Mouse (Mus musculus) left cerebral cortex, adult 8-10 months (tissue): ENCODE data around the gene Stpg2. TPM values are rescaled to one million over a fixed set of nuclear protein-coding genes. Genes with fewer than 3 reads are reported as not detected.
"Not testable (repeated sequence)": the region's sequence is repeated elsewhere in the genome, so short reads cannot be mapped to it uniquely, and the experiment has no call there.

Experiments
- DNase-seq, 2 experiments: peaks; one replicate each; pipeline ENCODE4 v3.0.0; 2022; ENCODE audit warnings: low spot score in 2 of 2
- total RNA-seq, 4 experiments: library from RNA; stranded (reverse); gene quantifications; 2 replicates each; pipeline ENCODE4 v1.2.4; 2022

Gene Stpg2
- total RNA-seq: under 1 TPM in 3 of 4 experiments, not detected in 1; 0.17 to 0.39 (median 0.30) TPM

GRCm38 (mm10) chr3:139205444-139205998, at the start of gene Stpg2:
Gene Stpg2, plus strand, starts transcription at chr3:139205694.
- peak; percentile 87 to 96 for DNase-seq

- no peak for DNase-seq
Measured at GRCm38 (mm10) chr3:139162146-139162545, 43.3 kb upstream of the Stpg2 start.

GRCm38 (mm10) chr3:139162658-139163057, 42.8 kb upstream of the Stpg2 start:
- DNase-seq: no peak

GRCm38 (mm10) chr3:139168510-139169269, 36.8 kb upstream of the Stpg2 start:
- no peak for DNase-seq

- no peak for DNase-seq
Measured at GRCm38 (mm10) chr3:139169740-139170139, 35.8 kb upstream of the Stpg2 start.

DNA sequence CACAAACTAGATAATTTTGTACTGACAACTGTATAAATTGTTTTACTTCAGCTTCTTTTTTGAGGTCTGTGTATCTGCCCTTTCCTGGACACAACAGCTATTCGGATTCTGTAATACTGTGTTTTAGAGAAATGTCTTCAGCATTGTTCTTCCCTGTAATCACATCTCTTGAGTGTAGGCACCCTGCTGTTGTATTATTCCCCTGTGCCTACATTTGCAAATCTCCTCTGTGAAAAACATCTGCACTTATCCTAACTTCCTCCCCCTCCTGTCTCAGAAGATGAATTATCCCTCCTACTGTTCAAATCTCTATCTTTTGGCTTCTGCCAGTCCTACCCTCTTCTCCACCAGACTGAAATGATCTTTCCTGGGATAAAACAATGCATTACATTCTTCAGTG, 28.6 kb upstream of the Stpg2 start:
- no peak for DNase-seq

- no peak for DNase-seq
Measured at GRCm38 (mm10) chr3:139191541-139191940, 14.0 kb upstream of the Stpg2 start.

DNA sequence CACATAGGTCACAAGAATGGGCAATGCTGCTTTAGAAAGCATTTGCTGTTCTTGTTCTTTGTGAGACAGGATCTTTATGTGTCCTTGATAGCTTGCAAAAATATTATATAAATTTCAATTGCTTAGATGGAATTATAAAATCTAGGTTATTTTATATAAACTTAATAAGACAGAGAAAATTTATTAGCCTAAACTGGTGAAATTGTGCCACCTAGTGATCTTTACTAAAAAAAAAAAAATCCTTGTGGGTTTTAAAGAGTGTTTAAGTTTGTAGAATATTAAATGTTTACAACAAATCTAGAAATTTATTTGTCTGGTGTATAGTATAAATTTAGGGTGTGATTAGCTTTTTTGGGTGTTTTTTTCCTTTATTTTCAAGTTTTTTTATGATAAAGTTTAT, 11.6 kb upstream of the Stpg2 start:
- no peak for DNase-seq

DNA sequence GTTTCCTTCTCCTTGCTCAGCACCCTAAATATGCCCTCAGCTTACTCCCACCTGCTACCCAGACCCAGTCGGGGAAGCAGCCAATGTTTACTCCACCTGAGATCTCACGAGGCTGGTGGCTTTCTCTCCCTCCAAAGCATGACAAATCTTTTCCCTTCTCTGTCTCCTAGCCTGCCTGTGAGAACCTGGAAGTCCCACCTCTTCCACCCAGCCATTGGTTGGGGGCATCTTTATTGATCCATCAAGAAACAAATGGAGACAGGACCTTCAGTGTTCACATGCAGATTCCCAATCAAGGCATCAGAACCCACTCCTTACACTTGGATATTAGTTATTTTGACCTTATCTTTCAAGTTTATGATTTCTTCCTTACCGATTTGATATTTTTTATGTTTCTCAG, 7.1 kb upstream of the Stpg2 start:
- DNase-seq: no peak

- peak in 1 of 2 experiments; percentile 41 for DNase-seq
Measured at GRCm38 (mm10) chr3:139200324-139200723, 5.2 kb upstream of the Stpg2 start.

DNA sequence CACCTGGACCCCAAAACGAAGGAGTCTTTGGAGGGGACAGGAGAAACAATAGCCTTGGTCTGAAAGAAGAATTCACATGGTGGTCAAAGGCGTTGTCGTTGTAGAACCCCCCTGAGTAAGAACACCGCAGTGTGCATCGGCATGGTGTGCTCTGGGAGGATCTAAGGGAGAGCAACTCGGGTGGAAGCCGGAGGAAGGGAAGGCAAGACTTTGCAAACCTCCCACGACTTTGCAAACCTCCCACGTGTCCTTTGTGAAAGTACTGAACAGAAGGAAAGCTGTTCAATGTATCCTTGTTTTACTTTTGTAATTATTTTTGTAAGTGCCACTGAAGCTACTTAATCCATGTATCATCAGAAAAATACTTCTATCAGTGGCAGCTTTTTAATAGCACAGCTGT, 11.5 kb downstream of the Stpg2 start:
- DNase-seq: no peak

- no peak for DNase-seq
Measured at GRCm38 (mm10) chr3:139225123-139225522, 19.6 kb downstream of the Stpg2 start.

DNA sequence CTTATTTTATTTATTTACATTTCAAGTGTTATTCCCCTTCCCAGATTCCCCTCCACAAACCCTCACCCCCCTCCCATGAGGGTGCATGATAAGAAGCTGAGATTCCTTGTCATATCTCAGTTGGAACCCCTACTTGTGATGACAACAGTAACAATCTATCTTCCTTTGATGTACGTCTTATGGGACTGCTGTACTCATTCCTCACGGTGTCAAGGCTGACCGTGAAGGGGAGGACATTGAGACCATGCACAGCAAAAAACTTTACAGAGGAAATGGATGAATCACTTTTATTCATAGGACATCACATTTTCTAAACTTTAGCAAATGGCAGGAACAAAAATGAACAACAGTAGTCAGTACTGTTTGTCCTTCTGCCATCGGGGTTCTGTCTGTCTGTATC, 21.3 kb downstream of the Stpg2 start:
- no peak for DNase-seq

GRCm38 (mm10) chr3:139245219-139245618, 39.7 kb downstream of the Stpg2 start:
- DNase-seq: no peak

GRCm38 (mm10) chr3:139246508-139246907, 41.0 kb downstream of the Stpg2 start:
- no peak for DNase-seq

DNA sequence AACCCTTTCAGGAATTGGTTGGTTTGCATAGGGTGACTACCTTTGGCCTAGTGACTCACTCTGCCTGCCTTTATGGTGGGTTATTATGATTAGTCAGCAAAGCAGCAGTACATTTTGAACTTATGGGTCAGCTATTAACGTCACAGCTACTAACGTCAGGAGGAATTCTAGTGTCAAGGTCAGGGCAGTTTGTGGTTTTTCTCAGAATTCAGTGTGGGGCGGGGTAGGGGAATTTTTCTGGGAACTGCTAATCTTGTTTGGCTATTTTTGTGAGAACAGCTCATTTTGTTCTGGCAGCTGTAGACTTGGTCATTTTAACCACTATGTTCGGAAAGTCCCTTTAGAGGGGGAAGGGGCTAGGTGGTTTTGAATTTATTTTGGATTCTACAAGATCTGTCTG, 56.9 kb downstream of the Stpg2 start:
- DNase-seq: not testable (repeated sequence)

- DNase-seq: no peak
Measured at GRCm38 (mm10) chr3:139297909-139298308, 92.4 kb downstream of the Stpg2 start.

DNA sequence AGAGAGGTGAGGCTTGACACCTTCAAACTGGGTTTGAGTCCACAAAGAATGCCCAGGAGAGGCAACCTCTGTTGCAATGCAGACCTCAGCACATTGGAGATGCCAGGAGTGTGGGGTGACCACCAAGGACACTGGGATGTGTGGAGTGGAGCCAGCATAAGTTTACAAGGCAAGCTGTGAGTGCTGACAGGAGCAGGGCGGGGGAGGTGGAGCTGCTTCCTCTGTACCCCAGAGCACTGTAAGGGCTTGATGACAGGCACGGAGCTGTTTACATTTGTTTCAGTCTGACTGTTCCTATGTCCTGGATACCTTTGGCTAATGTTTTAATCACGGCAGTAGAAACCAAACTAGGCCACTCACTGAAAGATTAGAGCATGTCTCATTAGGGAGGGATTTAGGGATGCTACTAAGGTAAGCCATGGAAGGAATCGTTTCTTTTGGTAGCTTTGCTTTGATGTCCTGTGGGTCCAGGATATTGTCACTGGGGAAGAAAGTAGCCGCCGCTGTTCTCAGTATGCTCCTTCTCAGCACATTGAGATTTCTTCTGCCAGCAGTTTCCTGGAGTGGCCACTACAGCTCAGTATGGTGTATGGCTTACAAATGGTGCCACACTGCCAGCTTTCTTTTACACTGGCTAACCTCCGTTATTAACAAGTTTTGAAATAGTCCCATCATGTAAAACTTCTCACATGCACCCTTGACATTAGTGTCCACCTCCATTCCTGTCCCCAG, 102.8 kb downstream of the Stpg2 start:
- DNase-seq: no peak

DNA sequence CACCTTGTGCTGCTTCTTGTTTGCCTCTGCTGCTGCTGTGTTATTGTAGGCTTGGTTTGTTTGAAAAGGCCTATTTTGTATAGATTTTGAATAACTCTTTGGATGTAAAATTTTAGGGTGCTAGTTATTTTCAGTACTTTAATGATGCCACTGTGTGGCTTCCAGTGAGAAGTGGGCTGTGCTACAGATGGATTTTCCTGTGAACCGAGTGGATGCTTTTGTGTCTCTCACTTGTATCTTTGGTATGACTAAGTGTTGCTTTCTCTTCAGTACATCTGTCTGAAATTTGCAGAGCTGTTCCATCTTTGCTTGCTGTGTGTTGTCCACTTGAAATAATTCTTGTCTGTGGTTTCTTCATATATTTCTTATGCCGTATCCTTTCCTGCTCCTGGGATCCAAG, 106.2 kb downstream of the Stpg2 start:
- peak in 1 of 2 experiments; percentile 73 for DNase-seq

DNA sequence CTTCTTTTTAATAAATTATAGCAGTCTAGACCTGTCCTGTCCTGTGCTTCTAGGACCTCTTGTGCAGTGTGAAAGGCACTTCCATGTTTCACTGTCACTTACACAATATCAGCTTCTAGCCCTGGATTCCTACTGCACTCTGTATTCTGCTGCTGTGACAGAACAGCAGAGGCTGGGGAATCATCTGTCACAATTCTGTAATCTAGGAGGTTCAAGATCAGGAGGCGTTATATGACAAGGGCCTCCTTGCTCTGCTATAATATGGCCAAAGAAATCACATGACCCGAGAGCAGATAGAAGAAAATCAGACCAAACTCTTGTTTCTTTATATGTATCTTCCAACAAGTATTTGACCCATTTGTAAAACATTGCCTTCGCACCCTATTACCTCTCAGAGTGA, 175.0 kb downstream of the Stpg2 start:
- DNase-seq: no peak

- DNase-seq: peak in 1 of 2 experiments; percentile 20
Measured at GRCm38 (mm10) chr3:139397077-139397865, 191.8 kb downstream of the Stpg2 start.

DNA sequence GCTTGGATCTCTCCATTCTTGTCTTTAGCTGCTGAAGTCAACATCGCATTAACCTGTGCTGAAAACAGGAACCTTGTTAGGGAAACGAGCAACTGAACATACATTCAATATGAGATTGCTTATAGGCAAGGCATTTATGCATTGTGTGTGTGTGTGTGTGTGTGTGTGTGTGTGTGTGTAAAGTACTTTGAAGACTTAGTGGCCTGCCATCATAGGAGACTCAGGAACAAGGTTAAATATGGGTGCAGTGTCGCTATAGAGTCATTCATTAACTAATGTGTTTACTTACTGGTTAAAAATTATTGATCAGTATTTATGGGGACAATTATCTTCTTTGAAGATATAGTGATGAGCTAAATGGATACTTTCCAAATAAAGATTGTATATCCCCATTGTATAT, 199.2 kb downstream of the Stpg2 start:
- DNase-seq: no peak
